ENCODE assay signal across 8 mouse cellular contexts in genomic region chr5:75835556-75835961, GRCm38 (mm10).
DNase-seq lines count a peak whose midpoint lies in the region; ATAC-seq and TF ChIP-seq lines count a peak whose summit lies in the region.

No protein-coding gene starts in this region.

- intact Hi-C loops in gastrocnemius, adult 2 months (cut with DNase I), result no loop called here
- intact Hi-C loops in left cerebral cortex, postnatal 10 days (cut with DNase I), result no loop called here

- peak overlapping the region; percentile 60 for H3K4me3 ChIP-seq in gastrocnemius, adult 2 months
- H3K4me3 ChIP-seq in hindbrain, embryonic 13.5 days, result 0 out of 2 replicates have a peak overlapping the region, but pooled peaks have one; percentile 15
- peak overlapping the region; percentile 6; the same call in 1 of the 2 replicates for H3K4me3 ChIP-seq in stomach, postnatal 0 days (ENCODE audit: low read depth, low read length)

- TF ChIP-seq EP300 in stomach, postnatal 0 days (optimal IDR thresholded peaks at IDR 0.05), result no peak

- H3K36me3 ChIP-seq in hindbrain, embryonic 13.5 days, result no peaks in the 10 kb centered on the region
- no peaks in the 10 kb centered on the region for H3K36me3 ChIP-seq in stomach, postnatal 0 days (ENCODE audit: control insufficient read depth, insufficient read depth, low read length)

- DNase-seq in adrenal gland, adult (ENCODE audit: inconsistent age in 2 of 2, low spot score in 1 of 2), result peak; percentile 53 to 71
- DNase-seq in gastrocnemius, adult 2 months, result peak; percentile 51
- DNase-seq in left cerebral cortex, postnatal 10 days (ENCODE audit: extremely low spot score in 1 of 2, low spot score in 2 of 2), result peak; percentile 21 to 85
- peak; percentile 69 to 87 for DNase-seq in lung, postnatal 4 days
- DNase-seq in stomach, postnatal 0 days (ENCODE audit: low spot score), result peak; percentile 42
- no peak for DNase-seq in urinary bladder, adult 2 months (ENCODE audit: low spot score)

- 55% methylated on average over 20 of the region's 20 CpGs for WGBS in hindbrain, embryonic 13.5 days
- WGBS in stomach, postnatal 0 days, result 27% methylated on average over 20 of the region's 20 CpGs

- peak overlapping the region; percentile 29 for H3K4me2 ChIP-seq in hindbrain, embryonic 13.5 days
- peak overlapping the region; percentile 46 for H3K4me2 ChIP-seq in stomach, postnatal 0 days (replicated peaks; ENCODE audit: low read depth)

- peak overlapping the region; percentile 81 for H3K27ac ChIP-seq in gastrocnemius, adult 2 months
- H3K27ac ChIP-seq in hindbrain, embryonic 13.5 days, result peak overlapping the region; percentile 71
- no peak overlapping the region for H3K27ac ChIP-seq in stomach, postnatal 0 days (replicated peaks)

- no peaks in the 10 kb centered on the region for H3K27me3 ChIP-seq in hindbrain, embryonic 13.5 days
- H3K27me3 ChIP-seq in stomach, postnatal 0 days (ENCODE audit: control insufficient read depth, insufficient read depth, low read length), result no peaks in the 10 kb centered on the region

- H3K9me3 ChIP-seq in hindbrain, embryonic 13.5 days, result no peaks in the 10 kb centered on the region
- H3K9me3 ChIP-seq in stomach, postnatal 0 days (ENCODE audit: control insufficient read depth, low read length), result no peaks in the 10 kb centered on the region

- peak; percentile 32 for ATAC-seq in CD4-positive, CD25-positive, alpha-beta regulatory T cell, adult 4 months
- ATAC-seq in hindbrain, embryonic 13.5 days (ENCODE audit: low FRiP score), result no peak; the same call in 1 of the 2 replicates
- peak; percentile 51; the same call in 1 of the 2 replicates for ATAC-seq in stomach, postnatal 0 days (ENCODE audit: low FRiP score, low TSS enrichment)

- no peak overlapping the region for H3K9ac ChIP-seq in hindbrain, embryonic 13.5 days
- no peak overlapping the region for H3K9ac ChIP-seq in stomach, postnatal 0 days (ENCODE audit: low read length)

- no peak for TF ChIP-seq CTCF in gastrocnemius, adult 2 months (IDR thresholded peaks at IDR 0.05)
- no peak for TF ChIP-seq CTCF in stomach, postnatal 0 days (IDR thresholded peaks at IDR 0.05; ENCODE audit: low read depth)

- peaks cover 3% of the 10 kb centered on the region; the same call in 1 of the 2 replicates for H3K4me1 ChIP-seq in hindbrain, embryonic 13.5 days (replicated peaks)
- H3K4me1 ChIP-seq in stomach, postnatal 0 days (replicated peaks; ENCODE audit: control insufficient read depth, insufficient read depth), result no peaks in the 10 kb centered on the region

Comparison
In these comparisons a context has a peak if more than half of its experiments do, and no peak if none do; other contexts are left out.
1. H3K4me3 ChIP-seq: peak in every context shown above with its lines; median percentile 60 in gastrocnemius, adult 2 months; 15 in hindbrain, embryonic 13.5 days; 6 in stomach, postnatal 0 days.